Mouse (Mus musculus) thymus, adult 2 months (tissue): ENCODE data around the gene Gm10024. TPM values are rescaled to one million over a fixed set of nuclear protein-coding genes. Genes with fewer than 3 reads are reported as not detected.
A peak's percentile ranks its signal among the peaks of the same experiment; 100 is the strongest.
"Not testable (repeated sequence)": the region's sequence is repeated elsewhere in the genome, so short reads cannot be mapped to it uniquely, and the experiment has no call there.

ENCODE experiments used
- DNase-seq: peaks from one replicate; pipeline ENCODE4 v3.0.0; 2021
- H3K27ac ChIP-seq: fragments of 200-500 bp; 2 replicates; pipeline ENCODE4 v1.5.1; 2012; ENCODE audit warnings: low read length, control low read depth; ENCODE audit not compliant: control insufficient read depth, insufficient read depth
- H3K27me3 ChIP-seq: fragments of 200-500 bp; 2 replicates; pipeline ENCODE4 v1.6.1; 2012; ENCODE audit warnings: mild to moderate bottlenecking, low read length, moderate library complexity, mixed read lengths; ENCODE audit not compliant: control insufficient read depth, insufficient read depth
- H3K36me3 ChIP-seq: fragments of 200-500 bp; 2 replicates; pipeline ENCODE4 v1.6.1; 2012; ENCODE audit warnings: mild to moderate bottlenecking, low read length, moderate library complexity; ENCODE audit not compliant: control insufficient read depth, insufficient read depth
- H3K4me1 ChIP-seq: fragments of 200-500 bp; replicated peaks from 2 replicates; pipeline ENCODE4 v1.6.1; 2012; ENCODE audit warnings: low read length; ENCODE audit not compliant: control insufficient read depth, insufficient read depth
- H3K4me3 ChIP-seq: fragments of 200-500 bp; 2 replicates; pipeline ENCODE4 v1.5.1; 2012; ENCODE audit warnings: mild to moderate bottlenecking, low read length, control low read depth, moderate library complexity; ENCODE audit not compliant: control insufficient read depth, insufficient read depth
- CTCF ChIP-seq: fragments of 200-500 bp; IDR thresholded peaks from 2 replicates; pipeline ENCODE4 v1.5.1; 2012; ENCODE audit warnings: mild to moderate bottlenecking, control low read depth, low read length, moderate library complexity, borderline replicate concordance; ENCODE audit not compliant: control insufficient read depth, poor library complexity, insufficient read depth; ENCODE audit errors: extremely low read depth
- POLR2A ChIP-seq: fragments of 200-500 bp; IDR thresholded peaks from 2 replicates; pipeline ENCODE4 v1.6.1; 2012; ENCODE audit warnings: mild to moderate bottlenecking, low read length, control low read depth, moderate library complexity; ENCODE audit not compliant: control insufficient read depth, poor library complexity, insufficient read depth; ENCODE audit errors: extremely low read depth
- WGBS: fragments of 180-500 bp; shearing (Covaris S2); methylation state at CpG from one replicate; pipeline ENCODE4 v1.1.7; 2018; 5-methylcytosine and 5-hydroxymethylcytosine counted together
- polyA plus RNA-seq: library from polyadenylated mRNA; depleted of rRNA; stranded (reverse); fragments of >200 nt; gene quantifications from 2 replicates; pipeline ENCODE4 v1.2.3, GENCODE M21; 2012

The Gm10024 gene
- polyA plus RNA-seq, 1 experiment, result not detected

GRCm38 (mm10) chr10:77677562-77677961, 33.7 kb upstream of the Gm10024 start:
- H3K27ac ChIP-seq, result no peak overlapping the region
- peak overlapping the region; percentile 2; the same call in 1 of the 2 replicates for H3K4me3 ChIP-seq

GRCm38 (mm10) chr10:77682994-77683393, 28.3 kb upstream of the Gm10024 start:
- Histone ChIP-seq H3K27ac (no peak overlapping the region), H3K36me3 (no peaks in the 10 kb centered on the region), H3K4me3 (no peak overlapping the region), H3K27me3 (peaks cover 2% of the 10 kb centered on the region), H3K4me1 (peaks cover 3% of the 10 kb centered on the region; the same call in 1 of the 2 replicates)
- TF ChIP-seq POLR2A (no peak), CTCF (no peak)
- DNase-seq, result no peak
- 81% methylated on average over 7 of the region's 7 CpGs for WGBS

More at GRCm38 (mm10) chr10:77677562-77677961, 33.7 kb upstream of the Gm10024 start:
- Histone ChIP-seq H3K4me1 (peaks cover 27% of the 10 kb centered on the region), H3K27me3 (peaks cover 7% of the 10 kb centered on the region), H3K36me3 (no peaks in the 10 kb centered on the region)
- DNase-seq, result peak; percentile 32
- TF ChIP-seq CTCF (no peak), POLR2A (no peak)
- WGBS, result 2% methylated on average over 35 of the region's 35 CpGs

GRCm38 (mm10) chr10:77684181-77684580, 27.1 kb upstream of the Gm10024 start:
- no peak for DNase-seq
- Histone ChIP-seq H3K4me3 (no peak overlapping the region), H3K36me3 (no peaks in the 10 kb centered on the region), H3K27me3 (no peaks in the 10 kb centered on the region; the same call in 1 of the 2 replicates), H3K4me1 (no peaks in the 10 kb centered on the region; the same call in 1 of the 2 replicates), H3K27ac (no peak overlapping the region)
- WGBS, result 43% methylated on average over 8 of the region's 8 CpGs
- TF ChIP-seq POLR2A, result no peak
- no peak for TF ChIP-seq CTCF

- Histone ChIP-seq H3K36me3 (no peaks in the 10 kb centered on the region), H3K27me3 (no peaks in the 10 kb centered on the region; the same call in 1 of the 2 replicates), H3K4me1 (no peaks in the 10 kb centered on the region), H3K4me3 (no peak within 1 kb of the TSS), H3K27ac (no peak within 1 kb of the TSS)
- WGBS, result 21% methylated on average over 22 of the region's 22 CpGs
- TF ChIP-seq POLR2A, result no peak
- no peak for TF ChIP-seq CTCF
- no peak for DNase-seq
Measured at GRCm38 (mm10) chr10:77685895-77686664, 25.2 kb upstream of the Gm10024 start, which contains the start of gene Tspear. Gene Tspear (plus strand): TSS chr10:77686569.

GRCm38 (mm10) chr10:77687021-77687420, 24.2 kb upstream of the Gm10024 start:
- no peak overlapping the region for H3K27ac ChIP-seq
- TF ChIP-seq CTCF (no peak), POLR2A (no peak)
- H3K4me1 ChIP-seq, result no peaks in the 10 kb centered on the region
- H3K4me3 ChIP-seq, result no peak overlapping the region
- no peaks in the 10 kb centered on the region; the same call in 1 of the 2 replicates for H3K27me3 ChIP-seq
- WGBS, result 53% methylated on average over 10 of the region's 10 CpGs
- DNase-seq, result no peak
- H3K36me3 ChIP-seq, result no peaks in the 10 kb centered on the region

- H3K4me1 ChIP-seq, H3K36me3 ChIP-seq, H3K4me3 ChIP-seq, DNase-seq, H3K27ac ChIP-seq, H3K27me3 ChIP-seq: not testable (repeated sequence)
- WGBS, result 76% methylated on average over 3 of the region's 3 CpGs
Measured at GRCm38 (mm10) chr10:77690356-77690807, 20.9 kb upstream of the Gm10024 start, which contains the start of gene Gm19402. Gene Gm19402 (minus strand): TSS chr10:77690757.
